Mouse (Mus musculus): ENCODE measurements around the gene R3hdm2. TPM values are rescaled to one million over a fixed set of nuclear protein-coding genes. Genes with fewer than 3 reads are reported as not detected.

R3hdm2 gene
- polyA plus RNA-seq, 1 experiment = 118 TPM

DNA sequence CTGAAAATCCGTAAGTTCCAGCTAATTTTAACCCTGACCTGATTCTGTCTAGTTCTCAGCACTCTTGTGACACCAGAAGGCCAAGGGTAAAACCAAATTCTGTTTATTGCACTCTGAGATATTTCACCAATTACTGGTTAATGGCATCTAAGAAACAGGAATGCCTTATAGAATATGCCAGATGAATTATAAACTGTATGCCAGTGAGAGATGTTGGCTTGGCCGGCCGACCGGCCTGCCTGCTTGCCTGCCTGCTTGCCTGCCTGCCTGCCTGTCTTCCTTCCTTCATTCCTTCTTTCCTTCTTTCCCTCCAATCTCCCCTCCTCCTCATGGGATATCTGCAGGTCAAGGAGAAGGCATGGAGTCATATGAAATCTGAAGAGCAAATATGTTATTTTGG, 52.3 kb downstream of the R3hdm2 start:
- no peaks in the 10 kb centered on the region; the same call in 1 of the 2 replicates for H3K4me1 ChIP-seq (ENCODE audit: control insufficient read depth, insufficient read depth, low read length)
- H3K27ac ChIP-seq (ENCODE audit: insufficient read depth, low read length) = no peak overlapping the region
- no peak overlapping the region for H3K4me3 ChIP-seq (ENCODE audit: insufficient read depth, low read length)
- TF ChIP-seq CTCF (IDR thresholded peaks at IDR 0.05; ENCODE audit: borderline replicate concordance, insufficient read depth, low read length) (no peak), POLR2A (IDR thresholded peaks at IDR 0.05; ENCODE audit: low read depth, low read length) (no peak)

DNA sequence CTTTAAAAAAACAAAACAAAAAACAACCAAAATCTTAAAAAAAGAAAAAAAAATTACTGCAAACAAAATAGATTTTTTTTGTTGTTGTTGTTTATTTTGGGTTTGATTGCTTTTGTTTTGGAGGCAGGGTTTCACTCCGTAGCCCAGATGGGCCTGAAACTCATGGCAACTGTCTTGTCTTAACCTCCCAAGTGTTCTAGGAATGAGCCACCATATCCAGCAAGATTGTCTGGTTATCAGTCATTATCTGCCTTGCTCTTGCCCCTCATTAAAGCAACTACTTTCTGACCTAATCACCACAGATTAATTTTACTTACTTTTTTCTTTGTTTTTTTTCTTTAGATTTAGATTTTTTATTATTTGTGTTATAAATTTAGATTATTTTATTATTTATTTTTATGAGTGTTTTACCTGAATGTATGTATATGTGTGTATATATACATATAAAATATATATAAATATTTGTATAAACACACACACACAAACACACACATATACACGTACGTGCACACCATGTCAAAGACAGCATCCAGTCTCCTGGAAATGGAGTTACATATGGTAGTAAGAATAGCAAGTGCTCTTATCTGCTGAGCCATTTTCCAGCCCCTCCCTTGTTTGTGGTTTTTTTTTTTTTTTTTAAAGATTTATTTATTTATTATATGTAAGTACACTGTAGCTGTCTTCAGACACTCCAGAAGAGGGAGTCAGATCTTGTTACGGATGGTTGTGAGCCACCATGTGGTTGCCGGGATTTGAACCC, 57.4 kb downstream of the R3hdm2 start:
- TF ChIP-seq POLR2A (IDR thresholded peaks at IDR 0.05; ENCODE audit: low read depth, low read length) = no peak
- no peak for TF ChIP-seq CTCF (IDR thresholded peaks at IDR 0.05; ENCODE audit: borderline replicate concordance, insufficient read depth, low read length)
- no peaks in the 10 kb centered on the region; the same call in 1 of the 2 replicates for H3K4me1 ChIP-seq (ENCODE audit: control insufficient read depth, insufficient read depth, low read length)
- no peak overlapping the region for H3K27ac ChIP-seq (ENCODE audit: insufficient read depth, low read length)
- no peak overlapping the region for H3K4me3 ChIP-seq (ENCODE audit: insufficient read depth, low read length)

DNA sequence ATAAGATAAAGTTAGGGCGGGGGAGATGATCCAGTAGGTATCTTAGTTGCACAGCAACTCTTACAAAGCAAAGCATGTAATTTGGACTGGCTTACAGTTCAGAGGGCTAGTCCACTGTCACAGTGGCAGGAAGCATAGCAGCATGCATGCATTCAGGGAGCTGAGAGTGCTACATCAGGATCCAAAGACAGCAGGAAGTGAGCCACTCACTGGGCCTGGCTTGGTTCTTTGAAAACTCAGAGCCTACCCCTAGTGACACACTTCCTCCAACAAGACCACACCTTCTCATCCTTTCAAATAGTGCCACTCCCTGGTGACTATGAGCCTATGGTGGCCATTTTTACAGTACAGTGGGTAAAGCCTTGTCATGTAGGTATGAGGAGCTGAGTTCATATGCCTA, 73.6 kb downstream of the R3hdm2 start:
- Histone ChIP-seq H3K4me3 (ENCODE audit: insufficient read depth, low read length) (no peak overlapping the region), H3K4me1 (ENCODE audit: control insufficient read depth, insufficient read depth, low read length) (no peaks in the 10 kb centered on the region), H3K27ac (ENCODE audit: insufficient read depth, low read length) (no peak overlapping the region)
- TF ChIP-seq CTCF (IDR thresholded peaks at IDR 0.05; ENCODE audit: borderline replicate concordance, insufficient read depth, low read length) = no peak
- TF ChIP-seq POLR2A (IDR thresholded peaks at IDR 0.05; ENCODE audit: low read depth, low read length) = no peak

DNA sequence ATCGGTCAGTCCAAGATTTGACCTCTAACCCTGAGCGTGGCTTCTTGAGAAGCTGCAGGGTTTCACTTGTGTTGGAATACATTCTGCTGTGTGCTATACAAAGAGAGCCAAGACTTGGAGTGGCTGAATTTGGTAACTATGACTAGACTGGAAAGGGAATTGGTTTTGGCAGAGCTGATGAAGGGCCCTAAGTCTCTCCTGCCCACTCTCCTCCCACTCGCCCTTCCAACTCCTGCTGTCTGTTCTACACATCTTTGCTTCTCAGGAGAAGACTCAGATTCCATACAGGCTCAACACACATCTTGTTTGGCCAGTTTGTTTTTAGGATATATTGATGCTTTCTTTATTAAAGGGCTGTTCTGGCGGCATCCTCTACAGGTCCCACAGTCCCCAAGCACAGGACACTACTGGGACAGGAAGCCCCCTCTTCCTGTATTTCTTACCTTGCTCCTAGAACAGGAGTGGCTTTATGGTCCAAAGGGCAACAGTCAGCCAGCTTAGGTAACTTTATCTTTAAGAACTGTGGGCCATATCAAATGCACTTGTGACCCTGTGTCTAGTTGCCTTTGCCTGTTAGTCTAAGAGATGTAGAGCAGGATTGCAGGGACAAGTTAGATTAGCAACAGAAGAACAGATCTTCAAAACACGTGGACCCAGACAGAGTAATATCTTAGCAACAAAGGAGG, 82.4 kb downstream of the R3hdm2 start:
- Histone ChIP-seq H3K4me3 (ENCODE audit: insufficient read depth, low read length) (no peak overlapping the region), H3K27ac (ENCODE audit: insufficient read depth, low read length) (no peak overlapping the region), H3K4me1 (ENCODE audit: control insufficient read depth, insufficient read depth, low read length) (no peaks in the 10 kb centered on the region)
- no peak for TF ChIP-seq POLR2A (IDR thresholded peaks at IDR 0.05; ENCODE audit: low read depth, low read length)
- no peak for TF ChIP-seq CTCF (IDR thresholded peaks at IDR 0.05; ENCODE audit: borderline replicate concordance, insufficient read depth, low read length)

DNA sequence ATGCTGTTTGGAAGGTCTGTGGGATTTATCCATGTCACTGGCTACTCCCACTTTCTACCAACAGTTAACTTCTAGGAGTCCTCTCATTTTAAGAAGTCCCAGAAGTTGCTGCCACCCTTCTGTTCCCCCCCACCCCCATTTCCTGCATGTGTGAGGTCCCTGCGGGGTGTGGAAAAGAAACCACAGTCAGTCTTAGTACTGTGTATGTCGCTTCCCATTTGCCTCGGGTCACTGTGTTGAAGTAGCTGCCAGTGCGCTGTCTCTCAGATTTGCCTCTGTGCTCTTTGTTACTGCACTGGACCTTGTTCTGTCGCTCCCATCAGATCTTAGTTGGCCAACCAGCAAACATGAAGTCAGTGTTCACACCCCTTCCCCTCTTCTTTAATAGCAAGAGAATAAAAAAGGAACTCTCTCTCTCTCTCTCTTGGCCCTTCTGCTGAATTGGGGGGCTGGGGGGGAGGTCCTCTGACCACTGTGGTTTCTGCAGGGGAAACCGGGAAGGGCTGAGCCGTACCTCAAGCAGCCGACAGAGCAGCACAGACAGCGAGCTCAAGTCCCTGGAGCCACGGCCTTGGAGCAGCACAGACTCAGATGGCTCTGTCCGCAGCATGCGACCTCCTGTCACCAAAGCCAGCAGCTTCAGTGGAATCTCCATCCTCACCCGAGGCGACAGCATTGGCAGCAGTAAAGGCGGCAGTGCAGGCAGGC, 91.3 kb downstream of the R3hdm2 start:
- H3K4me1 ChIP-seq (ENCODE audit: control insufficient read depth, insufficient read depth, low read length) = no peaks in the 10 kb centered on the region
- H3K27ac ChIP-seq (ENCODE audit: insufficient read depth, low read length) = no peak overlapping the region
- no peak overlapping the region for H3K4me3 ChIP-seq (ENCODE audit: insufficient read depth, low read length)
- TF ChIP-seq POLR2A (IDR thresholded peaks at IDR 0.05; ENCODE audit: low read depth, low read length) (no peak), CTCF (IDR thresholded peaks at IDR 0.05; ENCODE audit: borderline replicate concordance, insufficient read depth, low read length) (no peak)

DNA sequence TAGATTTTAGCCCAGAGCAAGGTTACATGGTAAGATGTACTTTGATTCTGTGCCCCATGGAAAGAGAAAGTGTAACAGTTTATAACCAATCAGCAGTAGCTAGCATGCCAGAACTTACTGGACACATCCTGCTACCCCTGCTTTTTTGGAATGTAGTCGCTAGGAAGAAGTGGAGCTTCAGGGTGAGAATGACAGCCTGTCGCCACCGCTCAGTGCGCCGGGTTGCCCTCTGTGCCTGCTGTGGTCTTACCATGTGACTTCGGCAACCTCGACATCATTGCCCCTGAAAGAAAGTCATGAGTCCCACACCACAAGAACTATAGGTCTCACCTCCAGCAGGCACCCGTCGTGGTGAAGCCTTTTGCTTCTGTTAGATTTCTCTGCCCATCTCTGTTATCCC, 92.6 kb downstream of the R3hdm2 start:
- TF ChIP-seq CTCF (IDR thresholded peaks at IDR 0.05; ENCODE audit: borderline replicate concordance, insufficient read depth, low read length) (no peak), POLR2A (IDR thresholded peaks at IDR 0.05; ENCODE audit: low read depth, low read length) (no peak)
- H3K4me1 ChIP-seq (ENCODE audit: control insufficient read depth, insufficient read depth, low read length) = no peaks in the 10 kb centered on the region
- H3K27ac ChIP-seq (ENCODE audit: insufficient read depth, low read length) = no peak overlapping the region
- no peak overlapping the region for H3K4me3 ChIP-seq (ENCODE audit: insufficient read depth, low read length)

DNA sequence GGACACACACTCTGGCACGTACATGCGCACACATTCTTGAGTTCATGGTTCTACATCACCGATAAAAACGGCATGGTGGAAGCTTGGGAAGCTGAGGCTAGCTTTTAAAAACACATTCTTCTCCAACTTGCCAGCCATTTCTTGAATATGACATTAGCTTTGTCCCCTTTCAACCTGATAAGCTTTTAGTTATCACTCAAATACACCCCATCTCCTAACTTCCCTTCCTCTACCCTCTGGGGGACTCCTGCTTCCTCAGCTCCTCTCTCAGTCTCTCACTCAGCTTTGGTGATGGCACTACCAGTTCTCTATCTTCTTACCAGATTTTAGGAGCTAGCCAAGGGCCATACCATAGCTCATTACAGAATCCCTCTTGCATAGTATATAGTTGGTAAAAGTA, 95.0 kb downstream of the R3hdm2 start:
- H3K4me1 ChIP-seq (ENCODE audit: control insufficient read depth, insufficient read depth, low read length) = no peaks in the 10 kb centered on the region
- H3K27ac ChIP-seq (ENCODE audit: insufficient read depth, low read length) = no peak overlapping the region
- no peak for TF ChIP-seq POLR2A (IDR thresholded peaks at IDR 0.05; ENCODE audit: low read depth, low read length)
- H3K4me3 ChIP-seq (ENCODE audit: insufficient read depth, low read length) = no peak overlapping the region

DNA sequence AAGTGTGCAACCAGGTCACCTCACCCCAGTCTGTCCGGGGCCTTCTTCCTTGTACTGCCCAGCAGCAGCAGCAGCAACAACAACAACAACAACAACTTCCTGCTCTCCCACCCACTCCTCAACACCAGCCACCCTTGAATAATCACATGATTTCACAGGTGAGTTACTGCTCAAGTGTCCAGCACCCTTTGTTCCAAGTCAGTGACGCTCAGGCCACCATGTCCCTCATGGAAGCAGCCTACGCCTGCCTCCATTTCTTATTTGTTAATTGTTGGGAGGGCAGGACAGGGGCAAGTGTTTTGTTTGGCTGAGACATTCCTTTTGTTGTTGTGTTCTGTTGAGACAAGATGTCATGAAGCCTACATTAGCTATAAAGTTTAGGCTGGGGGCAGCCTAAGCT, 96.4 kb downstream of the R3hdm2 start:
- H3K4me1 ChIP-seq (ENCODE audit: control insufficient read depth, insufficient read depth, low read length) = peaks cover 5% of the 10 kb centered on the region
- H3K27ac ChIP-seq (ENCODE audit: insufficient read depth, low read length) = no peak overlapping the region
- H3K4me3 ChIP-seq (ENCODE audit: insufficient read depth, low read length) = no peak overlapping the region
- TF ChIP-seq POLR2A (IDR thresholded peaks at IDR 0.05; ENCODE audit: low read depth, low read length) = no peak
- TF ChIP-seq CTCF (IDR thresholded peaks at IDR 0.05; ENCODE audit: borderline replicate concordance, insufficient read depth, low read length) = no peak

DNA sequence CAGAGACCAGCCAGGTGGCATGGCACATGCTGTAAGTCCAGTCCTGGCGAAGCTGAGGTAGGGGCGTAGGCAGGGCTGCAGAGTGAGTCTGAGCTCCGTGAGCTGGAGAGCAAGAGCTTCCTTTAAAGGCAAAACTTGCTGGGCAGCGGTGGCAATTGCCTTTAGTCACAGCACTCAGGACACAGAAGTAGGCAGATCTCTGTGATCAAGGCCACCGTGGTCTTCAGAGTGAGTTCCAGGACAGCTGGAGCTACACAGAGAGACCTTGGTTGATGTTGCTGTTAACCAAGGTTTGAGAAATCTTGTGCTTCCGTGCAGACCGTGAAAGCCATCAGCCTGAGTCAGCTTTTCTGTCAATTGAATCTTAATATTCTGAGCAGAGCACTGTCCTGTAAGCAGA, 97.2 kb downstream of the R3hdm2 start:
- Histone ChIP-seq H3K4me3 (ENCODE audit: insufficient read depth, low read length) (no peak overlapping the region), H3K27ac (ENCODE audit: insufficient read depth, low read length) (no peak overlapping the region), H3K4me1 (ENCODE audit: control insufficient read depth, insufficient read depth, low read length) (peaks cover 8% of the 10 kb centered on the region)
- TF ChIP-seq POLR2A (IDR thresholded peaks at IDR 0.05; ENCODE audit: low read depth, low read length) (no peak), CTCF (IDR thresholded peaks at IDR 0.05; ENCODE audit: borderline replicate concordance, insufficient read depth, low read length) (no peak)

DNA sequence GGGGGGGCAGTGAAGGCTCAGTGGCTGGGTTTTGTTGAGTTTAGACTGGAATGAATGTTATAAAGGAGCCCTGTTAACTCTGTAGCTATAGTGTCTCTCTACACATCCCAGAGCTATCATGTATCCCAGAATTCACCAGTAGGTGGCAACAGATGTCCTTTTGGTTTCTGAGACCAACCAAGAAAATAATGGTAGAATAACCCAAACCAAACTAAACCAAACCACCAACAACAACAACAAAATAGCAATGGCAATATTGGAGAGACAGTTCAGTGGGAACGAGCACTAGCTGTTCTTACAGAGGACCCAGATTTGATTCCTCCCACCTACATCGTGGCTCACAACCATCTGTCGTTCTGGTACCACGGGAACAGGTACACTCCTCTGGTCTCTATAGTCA, 99.0 kb downstream of the R3hdm2 start:
- H3K4me3 ChIP-seq (ENCODE audit: insufficient read depth, low read length) = no peak overlapping the region
- no peak for TF ChIP-seq CTCF (IDR thresholded peaks at IDR 0.05; ENCODE audit: borderline replicate concordance, insufficient read depth, low read length)
- TF ChIP-seq POLR2A (IDR thresholded peaks at IDR 0.05; ENCODE audit: low read depth, low read length) = no peak
- H3K4me1 ChIP-seq (ENCODE audit: control insufficient read depth, insufficient read depth, low read length) = peaks cover 13% of the 10 kb centered on the region
- no peak overlapping the region for H3K27ac ChIP-seq (ENCODE audit: insufficient read depth, low read length)
